Mouse (Mus musculus) gastrocnemius, postnatal 10 days (tissue): Measurements from ENCODE around the gene Rras2. TPM values are rescaled to one million over a fixed set of nuclear protein-coding genes. Genes with fewer than 3 reads are reported as not detected.

Source experiments
- DNase-seq: peaks from one replicate; pipeline ENCODE4 v3.0.0; 2021; ENCODE audit warnings: mixed read lengths
- long read RNA-seq, 2 experiments: library from polyadenylated mRNA; stranded (forward); transcript quantifications; one replicate each; pipeline ENCODE4 v2.0.0; 2021
- total RNA-seq, 2 experiments: library from RNA; stranded (reverse); gene quantifications; 2 replicates each; pipeline ENCODE4 v1.2.3; 2021

Rras2 gene
- total RNA-seq = 10 to 100 TPM; 23.6 to 25.1 TPM
- long read RNA-seq, experiment 1, transcript Rras2-201 (6 exons, 2,275 nt) = major isoform, 16 of 19 reads
- long read RNA-seq, experiment 1, partial matches to known transcripts = 2 of 19 reads
- long read RNA-seq, experiment 1, other reads (novel, unspliced or antisense) = 1 of 19 reads
- long read RNA-seq, experiment 2, transcript Rras2-201 (6 exons, 2,275 nt) = major isoform, 13 of 13 reads
- long read RNA-seq, experiment 2, partial matches to known transcripts = 0 of 13 reads
- long read RNA-seq, experiment 2, other reads (novel, unspliced or antisense) = 0 of 13 reads

DNA sequence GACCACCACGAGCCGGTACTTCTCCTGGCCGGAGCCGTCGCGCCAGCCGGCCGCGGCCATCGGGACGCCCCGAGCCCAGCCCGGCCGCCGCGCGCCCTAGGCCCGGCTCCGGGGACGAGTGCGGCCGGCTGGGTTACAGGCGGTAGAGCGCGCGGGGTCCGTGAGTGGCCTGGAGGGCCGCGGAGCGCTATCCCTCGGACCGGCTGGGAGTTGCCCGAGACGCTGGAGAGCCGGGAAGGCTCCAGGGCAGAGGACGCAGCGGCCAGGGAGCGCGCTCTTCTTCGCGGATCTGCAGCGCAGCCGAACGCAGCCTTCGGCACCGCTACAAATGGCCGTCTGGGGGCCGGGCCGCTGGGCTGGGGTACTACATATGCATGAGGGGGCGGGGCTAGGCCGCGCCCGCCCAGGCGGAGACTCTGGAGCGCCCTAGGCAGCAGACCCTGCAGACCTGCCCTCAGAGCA lies at the start of gene Rras2:
Rras2 (minus strand) TSS at position 338 of the 462 bp plus-strand sequence.
- DNase-seq = peak; percentile 83

DNA sequence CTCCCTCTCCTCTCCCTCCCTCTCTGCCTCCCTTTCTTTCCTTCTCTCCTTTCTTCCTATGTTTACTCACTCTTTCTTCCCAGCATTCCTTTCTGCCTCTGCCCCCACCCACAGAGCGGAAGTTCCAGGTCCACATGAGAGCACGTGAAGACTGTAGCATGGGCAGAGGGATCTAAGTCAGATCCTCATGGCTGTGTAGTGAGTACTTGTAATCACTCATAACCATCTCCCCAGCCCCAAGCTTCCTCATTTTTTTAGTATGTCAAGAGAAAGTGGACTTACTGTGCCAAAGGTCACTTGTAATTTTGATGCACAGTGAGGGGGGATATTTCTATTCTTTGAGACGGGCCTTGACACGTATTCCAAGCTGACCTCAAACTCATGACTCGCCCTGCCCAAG lies 45.4 kb upstream of the Rras2 start:
- DNase-seq = no peak

DNA sequence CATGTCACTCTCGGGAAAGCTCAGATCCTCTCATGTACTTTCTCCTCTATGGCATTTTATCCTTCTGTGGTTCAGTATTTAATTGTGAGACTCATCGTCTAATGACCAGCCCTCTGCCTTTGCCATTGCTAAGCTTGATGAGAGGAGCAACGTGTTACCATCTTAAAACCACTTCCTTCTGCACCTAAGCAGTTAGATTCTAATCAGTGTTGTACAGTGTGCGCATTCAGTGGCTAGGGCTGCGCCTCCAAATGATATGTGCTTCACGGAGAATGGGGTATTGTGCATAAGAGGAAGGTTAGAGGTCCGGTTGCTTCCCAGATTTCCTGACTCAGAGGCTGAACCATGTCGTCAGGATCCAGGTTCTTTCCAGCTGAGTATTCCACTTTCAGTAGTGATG lies 43.5 kb upstream of the Rras2 start:
- DNase-seq = no peak

- no peak for DNase-seq
Observed at GRCm38 (mm10) chr7:114157716-114158278, 40.2 kb upstream of the Rras2 start.

- no peak for DNase-seq
Observed at GRCm38 (mm10) chr7:114156364-114156763, 38.8 kb upstream of the Rras2 start.

DNA sequence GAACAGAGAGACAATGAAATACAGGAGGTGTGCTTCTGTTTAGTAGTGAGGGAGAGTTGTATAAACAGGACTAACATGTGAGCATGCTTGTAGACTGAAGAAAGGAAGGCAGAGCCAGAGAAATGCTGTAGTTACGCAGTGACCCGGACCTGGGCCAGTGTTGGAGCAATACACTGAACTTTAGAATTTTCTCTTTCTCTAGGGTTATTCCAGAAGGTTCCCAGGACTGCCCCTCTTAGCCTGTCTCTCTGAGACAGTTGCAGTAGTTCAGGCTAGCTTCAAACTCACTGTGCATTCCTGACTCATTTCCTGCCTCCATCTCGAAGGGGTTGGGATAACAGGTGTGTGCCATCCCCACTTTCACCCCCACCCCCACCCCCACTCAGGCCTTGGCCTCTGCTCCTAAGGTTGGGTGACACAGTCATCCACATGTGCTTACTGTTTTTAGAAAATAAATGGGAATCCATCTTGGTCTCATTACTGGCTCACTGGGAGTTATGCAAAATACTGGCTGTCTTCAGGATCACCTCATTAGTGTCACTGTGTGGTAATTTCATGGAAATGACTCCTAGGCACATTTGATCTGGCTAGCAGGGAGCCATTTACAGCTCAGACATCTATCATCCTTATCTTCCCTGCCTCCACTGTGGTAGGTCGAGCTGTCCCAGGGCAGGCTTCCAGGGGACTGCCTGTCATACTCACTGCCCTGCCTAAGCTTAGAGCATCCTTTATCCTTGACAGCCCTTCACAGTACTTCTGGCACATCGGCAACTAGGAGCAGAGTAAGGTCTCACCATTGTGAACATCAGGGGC lies 37.7 kb upstream of the Rras2 start:
- DNase-seq = no peak

DNA sequence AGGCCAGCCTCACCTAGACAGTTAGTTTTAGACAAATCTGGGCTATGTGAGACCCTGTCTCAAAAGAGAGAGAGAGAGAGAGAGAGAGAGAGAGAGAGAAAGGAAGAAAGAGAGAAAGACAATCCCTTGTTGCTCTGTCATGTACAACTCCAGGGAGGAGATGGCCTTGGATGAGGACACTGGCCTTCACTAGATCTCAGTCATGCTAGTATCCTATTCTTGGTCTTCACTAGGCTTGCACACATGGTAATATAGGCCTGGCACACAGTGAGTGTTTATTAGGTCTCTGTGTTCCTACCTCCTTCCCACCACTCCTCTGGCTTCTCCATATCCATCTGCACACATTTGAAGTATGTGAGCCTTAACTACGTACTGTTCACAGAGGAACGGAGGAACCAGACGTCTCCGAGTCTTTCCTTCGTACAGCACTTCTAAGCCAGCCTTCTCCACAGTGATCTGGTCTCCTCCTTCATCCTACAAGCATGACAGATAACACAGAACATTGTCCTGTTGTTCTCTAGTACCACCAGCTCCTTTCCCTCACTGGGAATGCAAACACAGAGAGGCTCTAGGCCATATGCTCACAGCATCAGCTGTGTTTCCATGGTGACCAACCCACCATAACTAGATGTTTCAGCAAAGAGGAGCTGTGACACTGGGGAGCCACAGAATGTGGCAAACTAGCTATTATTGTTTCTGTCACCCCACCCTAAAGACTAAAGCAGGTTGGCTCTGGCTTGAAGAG lies 33.6 kb upstream of the Rras2 start:
- no peak for DNase-seq

- DNase-seq = no peak
Observed at GRCm38 (mm10) chr7:114149564-114149963, 32.0 kb upstream of the Rras2 start.

GRCm38 (mm10) chr7:114149135-114149534 lies 31.6 kb upstream of the Rras2 start:
- no peak for DNase-seq

DNA sequence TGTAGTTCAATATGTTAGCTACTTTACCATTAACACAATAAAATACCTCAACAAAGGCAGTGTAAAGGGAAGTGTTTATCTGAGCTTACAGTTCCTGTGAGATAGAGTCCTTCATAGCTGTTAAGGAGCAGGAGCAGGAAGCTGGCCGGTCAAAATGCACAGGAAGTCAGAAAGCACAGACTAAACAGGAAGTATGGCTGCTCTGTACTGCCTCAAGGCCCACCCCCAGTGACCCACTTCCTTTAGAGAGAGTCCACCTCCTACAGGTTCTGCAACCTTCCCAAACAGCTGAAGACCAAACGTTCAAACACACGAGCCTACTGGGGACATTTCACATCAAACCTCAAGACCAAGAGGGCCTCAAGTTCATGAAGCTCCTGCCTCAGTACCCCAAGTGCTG lies 28.3 kb upstream of the Rras2 start:
- DNase-seq = no peak

DNA sequence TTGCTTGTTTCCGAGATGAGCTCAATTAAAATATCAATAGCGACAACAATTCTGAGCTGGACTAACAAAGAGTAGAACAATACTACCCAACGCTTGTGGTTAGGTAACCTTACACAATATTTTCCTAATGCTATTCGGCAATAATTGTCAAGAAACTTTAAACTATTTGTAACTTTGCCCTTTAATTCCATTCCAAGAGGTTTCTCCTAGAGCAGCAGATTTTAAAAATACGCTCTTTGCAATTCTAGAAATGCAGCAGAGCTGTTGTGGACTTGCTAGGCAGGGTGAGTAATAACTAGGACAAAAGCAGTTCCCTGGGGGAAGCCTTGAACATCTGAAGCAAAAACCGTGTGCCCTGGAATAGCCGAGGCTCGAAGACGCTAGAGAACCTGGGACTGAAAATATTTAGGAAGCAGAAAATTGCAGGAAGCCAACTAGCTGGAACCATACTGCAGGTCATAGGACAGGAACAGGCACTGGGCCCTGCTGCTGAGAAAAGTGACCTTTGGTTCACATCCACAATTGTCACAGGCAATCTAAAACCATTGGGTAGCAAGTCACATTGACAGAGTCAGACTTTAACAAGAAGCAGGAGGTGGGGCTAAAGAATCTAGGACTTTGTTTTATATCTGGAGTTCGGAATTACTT lies 24.7 kb upstream of the Rras2 start:
- no peak for DNase-seq

DNA sequence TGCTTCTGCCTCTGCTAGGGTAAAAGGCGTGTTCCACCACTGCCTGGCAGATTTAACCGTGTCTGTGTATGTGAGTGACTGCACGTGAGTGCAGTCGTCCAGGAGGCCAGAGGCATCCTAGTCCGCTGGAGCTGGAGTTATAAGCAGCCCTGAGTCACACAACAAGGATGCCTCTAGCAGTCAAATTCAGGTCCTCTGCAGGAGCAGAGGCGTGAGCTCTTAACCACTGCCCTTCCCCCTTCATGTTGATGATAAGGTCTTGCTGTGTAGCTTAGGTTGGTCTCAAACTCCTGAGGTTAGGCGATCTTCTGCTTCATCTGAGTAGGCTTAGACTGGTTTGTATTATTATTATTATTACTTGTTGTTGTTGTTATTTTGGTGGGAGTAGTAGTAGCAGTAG lies 22.4 kb upstream of the Rras2 start:
- DNase-seq = no peak

GRCm38 (mm10) chr7:114139400-114139799 lies 21.8 kb upstream of the Rras2 start:
- DNase-seq = no peak

- no peak for DNase-seq
Observed at GRCm38 (mm10) chr7:114138261-114138660, 20.7 kb upstream of the Rras2 start.

DNA sequence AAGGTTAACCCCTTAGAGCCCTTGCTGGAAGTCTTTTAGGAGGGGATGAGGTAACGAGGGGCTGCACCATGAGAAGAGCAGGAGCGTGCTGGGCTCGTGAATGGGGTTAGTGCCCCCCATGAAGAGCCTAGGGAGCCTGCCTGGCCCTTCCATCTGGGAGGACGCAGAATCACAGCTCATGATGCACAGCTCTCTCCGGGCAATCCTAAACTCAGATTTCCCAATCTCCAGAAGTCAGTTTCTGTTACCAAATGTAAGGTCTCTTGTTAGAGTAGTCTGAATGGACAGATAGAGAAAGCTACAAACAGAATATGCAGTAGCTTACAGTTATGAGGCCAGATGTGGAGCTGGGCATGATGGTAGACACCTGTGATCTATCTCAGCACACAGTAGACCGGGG lies 17.6 kb upstream of the Rras2 start:
- no peak for DNase-seq

DNA sequence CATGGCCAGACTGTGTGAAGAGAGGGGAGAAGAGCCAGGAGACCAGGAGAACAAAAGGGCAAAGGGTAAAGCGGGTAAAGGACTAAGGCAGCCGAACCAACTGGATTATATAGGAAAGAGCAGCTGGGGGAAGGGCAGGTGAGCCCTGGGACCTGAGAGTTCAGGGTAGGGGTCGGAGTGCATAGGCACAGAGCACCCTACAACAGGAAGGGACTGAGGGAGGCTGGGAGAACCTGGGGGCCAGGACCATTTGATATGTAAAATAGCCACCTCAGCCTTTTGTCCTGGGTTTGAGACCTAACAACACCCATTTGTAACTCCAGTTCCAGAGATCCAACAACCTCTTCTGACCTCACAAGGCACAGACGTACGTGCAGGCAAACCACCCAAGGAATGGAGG lies 16.4 kb upstream of the Rras2 start:
- no peak for DNase-seq

DNA sequence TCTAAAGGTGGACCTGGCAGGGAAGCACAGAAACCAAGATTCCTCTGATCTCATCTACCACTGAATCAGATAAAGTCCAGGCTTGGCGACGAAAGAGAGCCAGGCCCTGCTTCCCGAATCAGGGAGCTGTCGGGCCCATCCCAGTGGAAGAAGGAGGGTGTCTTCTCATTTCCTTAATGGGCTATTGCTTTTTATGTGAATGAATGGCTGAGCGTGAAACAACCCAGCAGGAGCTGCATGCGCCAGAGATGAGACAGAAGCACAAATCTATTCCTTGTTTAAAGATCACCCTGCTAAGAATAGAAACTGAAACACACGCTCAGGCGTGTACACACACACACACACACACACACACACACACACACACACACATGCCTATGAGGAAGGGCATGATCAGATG lies 14.7 kb upstream of the Rras2 start:
- no peak for DNase-seq

DNA sequence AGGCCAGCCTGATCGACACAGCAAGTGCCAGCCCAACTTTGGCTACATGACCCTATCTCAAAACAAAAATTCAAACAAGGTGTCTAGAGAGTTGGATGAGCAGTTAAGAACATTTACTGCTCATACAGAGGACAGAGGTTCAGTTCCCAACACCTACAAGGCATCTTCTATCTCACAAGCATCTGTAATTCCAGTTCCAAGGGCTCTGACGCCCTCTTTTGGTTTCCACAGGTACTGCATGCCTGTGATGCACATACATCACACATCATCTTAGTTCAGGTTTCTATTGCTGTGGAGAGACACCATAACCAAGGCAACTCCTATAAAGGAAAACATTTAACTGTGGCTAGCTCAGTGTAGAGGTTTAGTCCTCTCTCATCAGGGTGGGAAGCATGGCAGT lies 11.7 kb upstream of the Rras2 start:
- no peak for DNase-seq

DNA sequence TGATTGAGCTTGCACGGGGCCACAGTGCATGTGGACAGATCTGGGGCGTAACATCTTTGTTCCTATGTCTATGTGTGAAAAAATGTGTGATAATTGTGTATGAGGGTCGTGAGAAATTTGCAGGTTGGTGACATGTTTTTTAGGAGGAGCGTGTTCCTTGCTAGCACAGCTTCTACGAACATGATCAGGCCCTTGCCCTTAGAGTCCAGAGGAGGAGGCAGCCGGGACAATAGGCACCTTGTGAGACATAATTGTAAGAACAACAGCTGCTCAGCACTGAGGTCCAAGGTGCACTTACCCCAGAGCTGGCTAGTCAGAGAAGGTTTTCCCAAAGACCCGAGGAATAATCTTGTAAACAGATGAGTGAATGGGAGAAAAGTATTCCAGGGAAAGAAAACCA lies 599 bp upstream of the Rras2 start:
- no peak for DNase-seq

DNA sequence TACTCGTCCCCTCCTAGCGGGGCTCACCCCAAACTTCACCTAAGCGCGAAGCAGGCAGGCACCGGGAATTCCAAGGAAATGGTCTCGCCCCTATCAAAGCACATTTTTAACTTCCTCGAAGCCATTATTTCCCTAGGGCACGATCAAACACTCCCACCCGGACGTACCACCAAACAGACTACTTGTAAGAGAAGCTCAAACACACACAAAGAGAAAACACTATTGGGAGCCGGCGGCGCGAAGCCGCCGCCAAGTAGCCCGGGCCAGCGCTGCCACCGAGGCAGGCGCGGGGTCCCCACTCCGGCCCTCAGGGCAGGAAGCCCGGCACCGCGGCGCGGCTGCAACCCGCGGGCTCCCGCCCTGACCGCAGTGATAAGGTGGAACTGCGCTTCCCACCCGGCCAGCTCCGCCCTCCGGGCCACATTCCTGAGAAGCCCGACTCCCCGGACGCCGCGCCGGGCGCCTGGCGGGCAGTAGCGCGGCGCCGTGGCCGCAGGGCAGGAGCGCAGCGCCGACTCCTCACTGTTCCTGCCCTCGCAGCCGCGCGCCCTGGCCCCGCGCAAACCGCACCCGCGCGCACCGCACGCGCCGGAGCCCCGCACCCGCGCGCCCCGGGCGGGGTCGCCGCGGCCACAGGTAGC lies 750 bp downstream of the Rras2 start:
- DNase-seq = peak; percentile 67

DNA sequence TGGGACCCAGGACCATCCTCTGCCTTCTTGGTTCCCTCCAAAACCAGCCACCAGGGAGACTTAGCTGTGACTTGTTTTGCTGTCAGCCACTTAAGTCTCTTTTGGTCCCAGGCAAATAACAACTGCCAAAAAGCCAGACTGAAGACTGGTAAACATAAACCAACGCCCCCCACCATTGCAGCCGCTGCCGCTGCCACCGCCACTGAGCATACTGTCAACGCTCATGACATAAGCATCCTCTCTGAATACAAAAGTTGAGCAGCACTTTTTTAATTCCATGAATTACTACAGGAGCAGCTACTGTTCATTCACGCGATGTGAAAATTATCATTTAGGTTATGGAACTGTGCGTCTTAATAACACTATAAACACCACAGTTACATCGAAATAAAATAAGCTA lies 1.6 kb downstream of the Rras2 start:
- no peak for DNase-seq

DNA sequence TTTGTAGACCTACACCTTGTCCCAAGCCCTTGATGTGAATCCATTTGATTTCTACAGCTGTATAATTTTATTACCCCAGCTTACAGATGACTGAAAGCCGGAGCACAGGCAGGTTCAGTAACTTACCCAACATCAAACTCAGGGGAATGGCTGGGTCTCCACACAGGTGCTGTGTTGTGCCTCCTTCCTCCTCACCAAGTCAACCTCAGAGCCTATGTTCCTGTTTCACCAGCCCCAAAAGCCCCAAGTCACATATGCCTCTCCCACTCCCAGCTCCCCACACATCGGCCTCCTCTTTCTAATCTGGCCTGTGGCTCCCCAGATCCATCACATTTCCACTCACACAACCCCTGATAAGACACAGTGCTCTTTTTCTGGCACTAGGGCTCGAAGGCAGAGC lies 2.6 kb downstream of the Rras2 start:
- no peak for DNase-seq
